Mouse (Mus musculus) left cerebral cortex, postnatal 10 days (tissue): ENCODE results near the gene Cela2a. TPM values are rescaled to one million over a fixed set of nuclear protein-coding genes. Genes with fewer than 3 reads are reported as not detected.

ENCODE experiments used
- DNase-seq, 2 experiments: peaks; one replicate each; pipeline ENCODE4 v3.0.0; 2021 to 2022; ENCODE audit warnings: low spot score in 2 of 2, mixed read lengths in 1 of 2; ENCODE audit errors: extremely low spot score in 1 of 2
- intact Hi-C: fragments of 180-260 bp; cut with DNase I; formaldehyde crosslinking; loops from one replicate; pipeline ENCODE4 v1.15.1; 2025
- total RNA-seq, 2 experiments: library from RNA; stranded (reverse); gene quantifications; 2 replicates each; pipeline ENCODE4 v1.2.3; 2021

Cela2a gene
- not detected for total RNA-seq

DNA sequence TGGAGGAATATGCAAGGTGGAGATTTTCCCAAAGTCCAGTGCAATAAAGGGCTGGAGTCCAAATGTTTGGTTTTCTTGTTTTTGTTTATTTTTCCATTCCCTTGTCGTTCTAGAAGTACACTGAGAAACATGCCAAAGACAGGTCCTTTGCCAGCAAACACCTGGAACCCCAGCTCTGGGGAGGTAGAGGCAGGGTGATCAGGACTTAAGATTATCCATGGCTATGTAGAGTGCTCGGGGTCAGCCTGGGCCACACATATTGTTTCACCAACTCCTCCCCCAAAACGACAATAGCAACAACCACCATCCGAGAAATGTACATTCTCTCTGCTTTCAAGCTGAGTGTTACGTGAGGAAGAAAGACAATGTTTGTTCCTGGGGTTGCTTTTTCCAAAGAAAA lies at the start of gene Cela2a:
Gene Cela2a, minus strand, starts transcription at position 101 of the 400 bp plus-strand sequence.
- no peak for DNase-seq
- intact Hi-C loops, result no loop called here

DNA sequence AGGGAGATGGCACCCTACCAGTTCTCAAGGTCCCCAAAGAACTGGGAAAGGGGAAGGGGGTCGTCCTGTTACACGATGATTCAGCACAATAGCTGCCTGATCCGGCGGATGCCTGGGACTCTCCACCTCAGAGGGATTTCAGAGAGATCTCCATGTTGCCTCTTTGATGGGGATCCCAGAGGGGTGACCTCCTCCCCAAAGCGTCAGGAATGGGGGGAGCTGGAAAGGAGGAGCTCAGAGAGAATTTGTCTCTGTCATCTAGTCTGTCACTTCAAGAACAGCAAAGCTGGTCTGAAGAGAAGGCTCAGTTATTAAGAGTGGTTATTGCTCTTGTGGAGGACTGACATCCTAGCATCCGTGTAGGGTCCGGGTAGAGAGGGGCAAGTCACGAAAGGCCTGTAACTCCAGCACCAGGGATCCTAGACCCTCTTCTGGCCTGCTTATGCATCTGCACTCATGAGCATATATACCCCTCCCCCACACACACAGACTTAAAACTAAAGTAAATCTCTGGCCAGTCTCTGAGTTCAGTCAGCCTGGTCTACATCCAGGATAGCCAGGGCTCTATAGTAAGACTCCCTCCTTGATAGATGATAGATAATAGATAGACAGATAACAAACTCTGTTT lies 49.6 kb upstream of the Cela2a start:
- intact Hi-C loops, result no loop called here
- DNase-seq, result no peak

DNA sequence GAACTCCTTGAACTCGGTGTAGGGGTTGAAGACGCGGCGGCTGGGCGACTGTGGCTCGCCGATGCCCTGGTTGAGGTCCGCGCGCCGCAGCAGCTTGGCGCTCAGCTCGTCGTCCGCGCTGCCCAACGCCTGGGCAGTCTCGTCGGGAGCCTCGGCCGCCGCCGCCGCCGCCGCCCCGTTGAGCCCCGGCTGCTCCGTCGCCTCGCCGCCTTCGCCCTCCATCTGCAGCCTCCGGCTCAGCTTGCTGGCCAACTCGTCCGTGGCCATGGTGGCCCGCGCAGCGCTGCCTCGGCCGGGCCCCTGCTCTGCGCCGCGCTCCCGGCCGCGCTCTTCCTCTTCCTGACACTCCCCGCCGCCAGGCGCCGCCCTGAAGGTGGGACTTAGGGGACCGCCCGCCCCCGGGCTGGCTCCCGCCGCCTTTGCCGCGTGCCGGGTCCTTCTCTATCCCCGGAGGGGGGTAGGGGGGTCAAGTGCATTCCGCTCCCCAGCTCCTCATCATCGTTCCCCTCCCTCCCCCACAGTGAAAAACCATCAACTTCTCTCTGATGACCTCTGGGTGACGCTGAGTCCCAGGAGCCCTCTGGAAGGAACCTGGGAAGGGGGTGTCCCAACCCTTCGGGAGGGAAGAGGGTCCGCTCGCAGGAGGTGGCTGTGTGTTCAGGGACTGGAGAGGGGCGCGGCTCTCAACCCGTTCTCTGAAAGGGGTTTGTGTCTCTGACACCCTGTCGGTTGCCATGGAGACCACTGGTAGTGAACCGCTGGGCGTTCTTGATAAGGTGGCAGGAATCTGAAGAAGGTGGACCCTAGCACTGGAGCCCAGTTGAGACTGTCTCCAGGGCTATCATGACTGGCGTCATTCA lies 48.9 kb upstream of the Cela2a start, which contains the start of gene Efhd2:
Gene Efhd2, minus strand, starts transcription at position 320 of the 860 bp plus-strand sequence.
- DNase-seq, result peak in 1 of 2 experiments; percentile 91
- intact Hi-C loops, result no loop called here

DNA sequence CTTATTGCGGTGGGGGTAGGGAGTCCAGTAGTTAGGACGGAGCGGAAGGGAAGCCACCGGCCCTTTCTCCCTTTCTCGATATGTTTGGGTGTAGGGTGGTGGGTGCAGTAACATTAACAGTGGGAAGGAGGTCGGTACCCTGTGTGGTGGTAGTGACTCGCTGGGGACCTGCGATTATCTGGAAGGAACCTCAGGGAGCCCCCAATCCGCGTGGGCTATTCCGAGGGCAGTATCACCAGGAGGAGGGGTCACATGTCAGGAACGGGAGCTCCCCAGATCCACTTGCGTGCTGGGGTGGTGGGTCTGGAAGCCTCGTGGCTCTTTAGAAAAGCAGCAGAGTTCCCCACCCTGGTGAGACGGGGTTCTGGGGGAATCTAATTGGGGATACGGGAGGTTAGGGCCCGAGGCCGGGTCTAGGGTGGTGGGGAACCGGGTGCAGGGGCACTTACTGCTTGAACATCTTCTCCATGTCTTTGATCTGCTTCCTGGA lies 48.2 kb upstream of the Cela2a start:
- intact Hi-C loops, result no loop called here

DNA sequence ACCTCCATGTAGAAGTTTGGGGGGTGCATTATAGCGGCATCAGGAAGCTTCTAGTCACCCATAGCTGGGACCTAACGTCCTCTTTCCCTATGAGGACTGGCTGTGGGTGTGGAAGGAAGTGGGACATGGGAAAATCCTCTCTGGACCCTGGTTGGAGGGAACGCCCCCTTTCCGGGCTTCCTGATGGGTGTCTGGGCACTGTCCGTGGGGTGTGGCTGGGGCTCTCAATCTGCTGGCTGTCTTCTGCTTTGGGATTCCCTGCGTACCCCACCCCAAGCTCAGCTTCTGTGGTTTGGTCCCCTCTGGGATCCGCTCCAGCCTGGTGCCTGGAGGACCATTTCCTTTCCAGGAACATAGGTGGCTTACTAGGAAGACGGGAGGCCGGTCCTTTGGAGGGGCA lies 47.0 kb upstream of the Cela2a start:
- intact Hi-C loops, result no loop called here
- DNase-seq, result peak in 1 of 2 experiments; percentile 60

More for the DNA sequence above, 48.2 kb upstream of the Cela2a start:
- DNase-seq, result no peak

DNA sequence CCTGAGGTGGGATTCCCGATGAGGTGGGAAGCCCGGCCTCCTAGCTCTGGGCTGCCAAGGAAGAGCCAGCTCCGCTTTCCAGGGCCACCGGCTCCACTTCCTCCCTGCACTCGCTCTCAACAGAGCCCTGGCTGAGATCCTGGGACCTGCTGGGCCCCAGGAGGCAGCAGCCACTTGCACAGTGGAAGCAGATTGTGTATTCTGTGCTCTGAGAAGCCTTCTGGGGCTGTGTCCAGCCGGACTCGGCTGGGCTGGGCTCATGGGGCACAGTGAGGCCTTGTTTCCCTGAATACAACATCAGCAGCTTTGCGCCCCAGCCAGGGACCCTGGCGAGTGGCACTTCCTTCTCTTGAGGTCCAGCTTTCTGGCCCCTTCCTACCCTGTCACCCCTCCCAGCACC lies 45.9 kb upstream of the Cela2a start:
- intact Hi-C loops, result no loop called here
- peak; percentile 70 to 77 for DNase-seq

DNA sequence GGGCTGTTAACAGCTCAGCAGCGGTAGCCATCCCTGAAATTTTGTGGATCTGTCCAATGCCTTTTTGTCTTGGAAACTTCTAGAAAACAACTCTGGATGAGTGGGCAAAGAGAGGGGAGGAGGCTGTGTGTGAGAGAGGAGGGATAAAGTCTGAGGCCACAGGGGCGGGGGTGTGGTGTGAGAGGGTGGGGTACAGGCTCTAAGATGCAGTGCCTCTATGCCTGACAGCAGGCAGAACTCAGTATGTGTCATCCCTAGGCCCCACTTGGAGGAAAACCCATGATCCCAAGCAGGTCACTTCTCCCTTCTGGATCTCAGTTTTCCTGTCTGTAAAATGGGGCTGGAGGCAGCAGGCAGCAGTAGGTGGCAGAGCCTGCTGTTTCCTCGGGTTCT lies 45.4 kb upstream of the Cela2a start:
- peak in 1 of 2 experiments; percentile 22 for DNase-seq
- intact Hi-C loops, result no loop called here

DNA sequence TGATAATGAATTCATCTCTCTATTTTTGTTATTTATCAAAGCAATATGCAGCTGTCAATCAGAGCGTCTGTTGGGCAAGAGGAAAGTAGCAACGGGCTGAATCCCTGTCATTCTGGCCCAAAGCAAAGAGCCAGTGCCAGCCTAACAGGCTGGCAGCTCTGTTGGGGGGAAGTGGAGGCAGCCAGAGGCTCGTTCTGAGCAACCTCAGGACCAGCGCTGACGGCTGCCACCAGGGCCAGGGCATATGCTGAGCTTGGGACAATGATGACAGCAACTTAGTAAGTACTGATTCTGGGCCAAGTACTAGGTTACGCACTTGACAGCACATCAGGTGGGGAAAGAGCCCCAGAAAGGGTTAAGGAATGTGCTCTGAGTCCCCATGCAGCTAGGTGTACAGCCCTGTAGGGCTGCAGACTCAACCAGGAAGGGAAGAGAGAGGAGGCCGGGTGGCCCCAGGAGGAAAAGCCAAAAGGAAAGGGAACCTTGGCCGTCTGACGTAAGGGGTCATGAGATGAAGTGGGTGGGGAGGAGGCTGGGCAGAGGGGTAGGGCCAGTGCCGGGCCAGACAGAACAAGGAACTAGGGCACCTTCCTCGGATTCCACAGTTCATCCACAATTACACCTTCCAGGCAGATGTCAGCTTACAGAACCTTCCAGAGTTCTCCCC lies 44.8 kb upstream of the Cela2a start:
- intact Hi-C loops, result no loop called here
- DNase-seq, result peak in 1 of 2 experiments; percentile 39

DNA sequence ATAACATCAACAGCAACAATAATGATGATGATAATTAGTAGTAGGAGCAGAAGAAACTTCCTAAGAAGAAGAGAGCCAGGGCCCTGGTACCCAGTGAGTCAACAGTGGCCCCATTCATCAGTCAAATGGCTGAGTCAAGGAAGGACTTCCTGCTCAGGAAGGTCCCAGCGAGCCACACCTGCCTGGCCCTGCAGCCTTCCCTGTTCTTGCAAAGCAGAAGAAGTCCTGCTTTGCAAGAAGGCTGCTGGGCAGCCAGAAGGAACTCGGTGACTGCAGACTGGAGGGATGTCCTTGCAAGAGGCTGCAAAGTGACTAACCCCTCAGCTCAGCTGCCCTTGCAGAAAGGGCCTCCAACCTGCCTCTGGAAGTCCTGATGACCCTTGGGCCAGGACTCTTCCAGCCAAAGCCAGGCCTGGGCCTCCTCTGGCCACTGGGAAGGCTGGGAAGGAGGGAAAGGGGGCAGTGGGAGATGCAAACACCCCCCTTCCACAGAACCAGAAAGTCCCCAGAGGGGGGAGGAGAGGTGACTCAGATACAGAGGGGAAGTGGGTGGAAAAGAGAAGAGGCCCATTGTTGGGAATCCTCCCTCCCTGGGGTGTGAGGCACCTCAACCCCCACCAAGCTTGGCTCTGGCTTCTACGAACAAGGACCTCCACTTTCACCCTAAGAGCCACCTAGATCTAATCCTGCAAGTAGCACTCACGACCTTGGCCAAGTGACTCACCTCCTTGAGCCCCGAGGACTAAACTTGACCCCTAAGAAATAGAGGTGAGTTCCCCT lies 43.7 kb upstream of the Cela2a start:
- peak in 1 of 2 experiments; percentile 24 for DNase-seq
- intact Hi-C loops, result loop anchor here (2.0 kb wide), 1 partner anchor 77 kb away; no protein-coding TSS in a partner anchor

DNA sequence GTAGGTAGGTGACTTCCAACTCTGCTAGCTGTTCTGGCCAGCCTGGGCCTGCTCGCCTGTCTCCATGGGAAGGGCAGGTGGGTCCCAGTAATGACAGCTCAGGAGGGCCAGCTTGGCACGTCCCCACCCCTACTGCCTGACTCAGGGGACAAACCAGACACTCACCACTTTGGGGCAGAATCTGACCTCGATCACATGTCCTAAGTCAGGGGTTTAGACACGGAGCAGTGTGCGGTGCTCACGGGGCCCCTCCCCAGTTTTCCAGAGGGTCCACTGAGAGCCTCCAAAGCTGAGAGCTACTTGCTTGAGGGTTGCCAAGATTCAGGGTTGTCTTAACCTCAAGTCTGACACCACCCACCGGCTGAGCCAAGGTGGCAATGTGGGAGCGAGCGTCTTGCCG lies 42.1 kb upstream of the Cela2a start:
- intact Hi-C loops, result loop anchor here (2.0 kb wide), 1 partner anchor 79 kb away; no protein-coding TSS in a partner anchor
- peak in 1 of 2 experiments; percentile 28 for DNase-seq

DNA sequence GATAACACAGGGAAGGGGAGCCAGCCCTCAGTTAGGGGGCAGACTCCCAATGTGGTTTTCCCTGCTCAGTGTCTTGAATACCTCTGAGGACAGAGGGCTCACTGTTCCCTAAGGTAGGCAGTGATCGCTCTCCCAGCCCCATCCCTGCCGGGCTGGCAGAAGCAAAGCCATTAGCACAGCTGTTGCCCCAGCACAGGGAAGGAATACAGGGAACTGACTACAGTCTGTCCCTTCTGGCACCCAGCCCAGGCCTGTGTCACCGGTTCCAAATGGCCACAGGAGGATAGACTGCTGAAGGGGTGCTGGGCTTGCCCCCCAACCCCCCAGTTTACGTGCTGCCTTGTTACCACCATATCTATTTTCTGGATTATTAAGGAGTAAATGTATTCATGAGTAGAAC lies 41.5 kb upstream of the Cela2a start:
- DNase-seq, result peak in 1 of 2 experiments; percentile 89
- intact Hi-C loops, result no loop called here

DNA sequence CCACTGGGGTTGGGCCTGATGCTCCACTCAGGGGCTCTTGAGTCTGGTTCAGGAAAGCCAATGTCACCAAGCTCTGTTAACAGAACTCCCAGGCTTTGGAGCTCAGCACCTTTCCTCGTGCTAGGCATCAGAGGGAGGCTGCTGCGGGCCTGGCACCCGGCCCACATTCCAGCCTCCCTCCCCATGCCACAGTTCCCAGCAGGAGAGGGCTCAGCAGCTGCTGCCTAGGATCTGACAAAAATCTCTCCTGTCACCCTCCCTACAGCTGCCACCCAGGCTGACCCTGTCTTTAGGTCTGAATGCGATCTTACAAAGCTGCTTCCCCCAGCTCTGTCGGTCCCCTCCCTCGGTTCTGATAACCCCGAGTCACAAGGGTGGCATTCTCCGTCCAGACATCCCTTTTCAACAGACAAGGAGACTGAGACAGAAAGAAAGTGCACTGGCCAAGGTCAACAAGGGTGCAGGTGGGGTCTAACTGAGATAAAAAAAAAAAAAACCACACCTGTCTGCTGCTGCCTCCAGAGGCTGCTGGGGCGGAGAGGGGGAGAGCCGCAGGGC lies 41.1 kb upstream of the Cela2a start:
- DNase-seq, result peak in 1 of 2 experiments; percentile 67
- intact Hi-C loops, result no loop called here

DNA sequence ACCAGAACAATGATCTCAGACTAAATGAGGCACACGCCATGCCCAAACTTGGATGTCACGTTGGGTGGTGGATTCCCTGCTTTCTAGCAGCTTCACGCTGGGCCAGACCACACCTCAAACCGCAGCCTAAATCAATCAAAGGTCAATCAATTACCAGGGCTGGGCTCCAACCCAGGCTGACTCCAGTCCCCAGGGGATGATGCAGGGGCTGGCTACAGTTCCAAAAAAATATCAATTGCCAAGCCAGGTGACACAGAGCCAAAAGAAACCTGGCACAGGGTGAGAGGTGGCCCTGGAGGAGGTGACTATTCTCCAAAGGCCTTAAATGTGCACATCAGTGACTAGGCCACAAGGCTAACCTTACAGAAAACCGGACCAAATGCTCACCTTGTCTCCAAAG lies 39.6 kb upstream of the Cela2a start:
- peak in 1 of 2 experiments; percentile 13 for DNase-seq
- intact Hi-C loops, result no loop called here

DNA sequence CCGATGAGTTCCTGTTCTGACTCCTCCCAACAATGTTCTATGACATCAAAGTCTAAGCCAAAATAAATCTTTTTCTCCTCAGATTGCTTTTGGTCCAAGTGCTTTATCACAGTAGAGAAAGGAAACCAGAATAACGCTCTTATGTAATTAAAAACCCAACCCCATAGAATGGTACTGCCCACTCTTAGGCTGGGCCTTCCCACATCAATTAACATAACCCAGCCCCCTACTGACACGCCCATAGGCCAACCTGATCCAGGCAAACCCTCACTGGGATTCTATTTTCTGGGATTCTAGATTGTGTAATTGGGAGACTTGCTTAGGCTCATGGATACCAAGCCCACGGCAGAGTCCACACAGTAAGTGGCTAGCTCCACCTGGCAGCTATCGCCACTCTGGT lies 39.0 kb upstream of the Cela2a start:
- peak in 1 of 2 experiments; percentile 13 for DNase-seq
- intact Hi-C loops, result no loop called here

DNA sequence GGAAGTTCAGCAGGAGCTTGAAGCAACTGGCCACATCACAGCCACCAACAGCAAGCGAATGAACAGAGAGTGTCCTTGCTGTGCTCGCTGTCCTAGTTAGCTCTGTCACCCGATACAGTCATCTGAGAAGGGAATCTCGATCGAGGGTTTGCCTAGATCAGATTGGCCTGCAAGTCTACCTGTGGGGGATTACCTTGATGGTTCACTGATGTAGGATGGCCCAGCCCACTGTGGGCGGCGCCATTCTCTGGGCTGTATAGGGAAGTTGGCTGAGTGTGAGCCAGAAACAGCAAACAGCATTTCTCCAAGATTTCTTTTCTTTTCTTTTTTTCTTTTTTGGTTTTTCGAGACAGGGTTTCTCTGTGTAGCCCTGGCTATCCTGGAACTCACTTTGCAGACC lies 38.5 kb upstream of the Cela2a start:
- peak in 1 of 2 experiments; percentile 16 for DNase-seq
- intact Hi-C loops, result no loop called here

DNA sequence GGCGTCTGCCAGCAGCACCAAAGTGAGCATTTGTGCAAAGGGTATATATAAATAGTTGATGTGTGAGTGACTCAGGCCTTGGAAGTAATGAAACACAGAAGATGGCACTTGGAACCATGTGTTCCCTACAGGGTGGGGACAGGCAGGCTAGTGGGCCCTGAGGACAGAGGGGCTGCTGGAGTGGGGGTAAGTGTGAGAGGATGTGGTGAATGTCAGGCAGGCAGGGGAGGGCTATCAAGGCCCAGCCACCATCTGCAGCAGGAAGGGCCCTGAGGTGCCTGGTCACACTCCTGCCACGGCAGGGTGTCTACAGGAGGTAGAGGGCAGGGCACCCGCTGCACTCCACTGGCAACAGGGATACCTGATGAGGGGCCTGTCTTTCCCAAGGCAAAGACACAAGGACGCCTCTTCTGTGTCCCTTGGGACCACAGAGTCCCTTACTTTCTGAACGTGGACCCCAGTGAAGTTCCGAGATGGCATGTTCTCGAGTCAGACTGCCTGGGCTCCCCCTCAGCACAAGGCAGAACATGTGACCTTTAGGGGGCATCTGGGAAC lies 37.8 kb upstream of the Cela2a start:
- intact Hi-C loops, result no loop called here
- peak in 1 of 2 experiments; percentile 26 for DNase-seq

DNA sequence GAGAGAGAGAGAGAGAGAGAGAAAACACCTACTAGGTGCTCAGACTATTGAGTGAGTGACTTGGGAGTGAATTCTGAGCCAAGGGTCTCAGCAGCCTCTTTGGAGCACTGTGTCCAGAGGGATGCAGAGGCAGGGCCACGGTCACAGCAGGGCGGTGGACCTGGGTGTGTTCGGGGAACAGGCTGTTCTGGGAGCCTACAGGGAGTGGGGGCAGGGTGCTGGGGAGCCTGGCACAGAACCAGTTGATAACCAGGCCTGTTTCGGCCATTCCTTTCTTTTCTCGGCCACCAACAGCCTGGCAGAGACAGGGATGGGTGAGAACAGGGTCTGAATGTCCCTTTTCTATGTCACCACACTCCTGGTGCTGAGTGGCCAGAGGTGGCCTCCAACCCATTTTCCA lies 36.9 kb upstream of the Cela2a start:
- no peak for DNase-seq
- intact Hi-C loops, result no loop called here
